Mouse (Mus musculus) hindbrain, postnatal 0 days (tissue): ENCODE measurements around the gene Vps50. TPM values are rescaled to one million over a fixed set of nuclear protein-coding genes. Genes with fewer than 3 reads are reported as not detected.

Experiments used
- ATAC-seq: fragments of 200-750 bp; cut with Nextera tagmentation; 2 replicates; pipeline ENCODE4 v1.8.0; 2017; ENCODE audit warnings: mild to moderate bottlenecking, moderate TSS enrichment, moderate library complexity
- DNase-seq: peaks from one replicate; pipeline ENCODE4 v3.0.0-alpha.2; 2015; ENCODE audit warnings: low spot score
- H3K27ac ChIP-seq: fragments of 300-500 bp; sonication (generic); 2 replicates; pipeline ENCODE4 v1.5.1; 2014; ENCODE audit warnings: mild to moderate bottlenecking
- H3K27me3 ChIP-seq: fragments of 300-500 bp; sonication (generic); 2 replicates; pipeline ENCODE4 v1.6.1; 2014; ENCODE audit warnings: low read length, mixed read lengths; ENCODE audit not compliant: insufficient read depth
- H3K36me3 ChIP-seq: fragments of 300-500 bp; sonication (generic); 2 replicates; pipeline ENCODE4 v1.6.1; 2014; ENCODE audit warnings: low read length, mixed read lengths; ENCODE audit not compliant: insufficient read depth
- H3K4me1 ChIP-seq: fragments of 300-500 bp; sonication (generic); 2 replicates; pipeline ENCODE4 v1.6.1; 2014; ENCODE audit warnings: antibody characterized with exemption, low read length, mixed read lengths; ENCODE audit not compliant: insufficient read depth
- H3K4me2 ChIP-seq: fragments of 300-500 bp; sonication (generic); 2 replicates; pipeline ENCODE4 v1.6.1; 2014; ENCODE audit warnings: low read depth, mild to moderate bottlenecking, low read length, moderate library complexity, mixed read lengths
- H3K4me3 ChIP-seq: fragments of 300-500 bp; sonication (generic); 2 replicates; pipeline ENCODE4 v1.5.1; 2014; ENCODE audit warnings: low read length
- H3K9ac ChIP-seq: fragments of 300-500 bp; sonication (generic); replicated peaks from 2 replicates; pipeline ENCODE4 v1.6.1; 2014; ENCODE audit warnings: mild to moderate bottlenecking, low read length, moderate library complexity, mixed read lengths
- H3K9me3 ChIP-seq: fragments of 300-500 bp; sonication (generic); 2 replicates; pipeline ENCODE4 v1.6.1; 2016; ENCODE audit warnings: low read length, mixed read lengths
- CTCF ChIP-seq: IDR thresholded peaks from 2 replicates; pipeline ENCODE4 v1.5.1; 2016; ENCODE audit warnings: antibody characterized with exemption, control low read depth, low read depth
- WGBS: fragments of 180-500 bp; shearing (Covaris S2); extraction: QIAGEN DNeasy Blood & Tissue Kit; methylation state at CpG from one replicate; pipeline ENCODE4 v1.1.7; 2014; 5-methylcytosine and 5-hydroxymethylcytosine counted together
- polyA plus RNA-seq: library from polyadenylated mRNA; unstranded; fragments of >200 nt; fragmentation: Nextera tagmentation; extraction: Ambion mirVana; gene quantifications from 2 replicates; pipeline ENCODE4 v1.2.1, GENCODE M21; 2015
- total RNA-seq: library from RNA; depleted of rRNA; stranded (reverse); fragments of >200 nt; gene quantifications from 2 replicates; pipeline ENCODE4 v1.2.3, GENCODE M21; 2014; rRNA removed

The Vps50 gene
- 31.7 and 68.1 TPM in 2 replicates for total RNA-seq
- 44.2 and 45.4 TPM in 2 replicates for polyA plus RNA-seq

DNA sequence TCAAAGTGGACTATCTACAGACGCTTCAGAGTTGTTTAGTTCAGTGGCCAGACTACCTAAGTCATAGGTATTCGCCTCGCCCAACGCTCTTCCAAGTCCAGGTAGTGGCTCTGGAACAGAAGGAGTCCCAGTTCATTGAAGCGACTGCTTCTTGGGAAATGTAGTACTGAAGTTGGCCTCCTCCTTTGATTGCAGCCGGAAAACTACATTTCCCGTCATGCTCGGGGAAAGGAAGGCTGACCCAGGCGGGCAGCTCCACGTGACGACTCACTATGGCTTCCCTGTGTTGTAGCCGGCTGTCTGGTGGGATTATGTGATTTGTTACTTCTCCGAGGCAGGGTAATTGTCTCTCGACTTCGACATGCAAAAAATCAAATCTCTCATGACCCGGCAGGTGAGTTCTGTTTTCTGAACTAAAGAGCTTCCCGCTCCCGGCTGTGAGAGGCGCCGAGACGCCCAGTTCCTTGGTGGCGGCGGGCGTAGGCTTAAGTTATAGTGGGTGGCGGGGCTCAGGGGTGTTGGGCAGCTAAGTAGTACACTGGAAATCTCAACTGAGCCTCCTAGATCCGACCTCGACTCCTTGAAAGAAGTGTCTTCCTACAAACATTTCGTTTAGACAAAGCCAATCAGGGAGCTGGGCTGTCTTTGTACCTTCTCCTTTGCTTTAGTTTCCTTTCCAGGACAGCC lies at the start of gene Vps50, which contains the start of gene Hepacam2:
TSS of gene Vps50 (plus strand) at position 221 of the 687 bp plus-strand sequence.
TSS of gene Hepacam2 (minus strand) at position 137 of the 687 bp plus-strand sequence.
- Histone ChIP-seq H3K27ac (no peak within 1 kb of the TSS), H3K4me1 (peaks cover 4% of the 10 kb centered on the region), H3K9me3 (no peaks in the 10 kb centered on the region), H3K9ac (peak within 1 kb of the TSS; percentile 53), H3K4me3 (peak within 1 kb of the TSS; percentile 58), H3K4me2 (peak within 1 kb of the TSS; percentile 97), H3K27me3 (no peaks in the 10 kb centered on the region), H3K36me3 (no peaks in the 10 kb centered on the region)
- ATAC-seq (peak; percentile 99), DNase-seq (peak; percentile 96)
- no peak for TF ChIP-seq CTCF
- WGBS = 2% methylated on average over 28 of the region's 28 CpGs

DNA sequence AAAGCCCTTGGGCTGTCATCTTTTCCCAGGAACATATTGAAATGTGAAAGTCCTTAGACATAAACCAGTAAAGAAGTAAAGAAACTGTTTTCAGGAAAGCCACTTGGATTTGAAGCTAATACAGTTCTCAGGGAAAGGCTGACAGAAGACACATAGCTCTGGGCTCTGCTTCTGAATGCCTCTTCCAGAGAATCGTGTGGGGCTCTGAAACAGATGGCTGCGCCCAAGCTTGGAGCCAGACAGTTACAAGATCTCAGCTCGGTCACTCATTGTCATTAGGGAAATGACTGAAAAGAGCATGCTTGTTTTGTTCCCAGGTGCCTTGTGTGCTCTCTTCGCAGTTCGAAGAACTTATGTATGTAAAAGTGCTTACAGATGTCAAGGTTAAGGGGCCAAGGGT lies 43.8 kb upstream of the Vps50 start:
- H3K4me3 ChIP-seq = no peak overlapping the region
- no peak overlapping the region for H3K27ac ChIP-seq
- no peaks in the 10 kb centered on the region for H3K4me1 ChIP-seq
- WGBS = 49% methylated on average over 5 of the region's 5 CpGs
- no peak for TF ChIP-seq CTCF
- H3K9me3 ChIP-seq = no peaks in the 10 kb centered on the region
- ATAC-seq (no peak), DNase-seq (peak; percentile 9)
- no peak overlapping the region for H3K4me2 ChIP-seq
- H3K27me3 ChIP-seq = no peaks in the 10 kb centered on the region
- no peaks in the 10 kb centered on the region for H3K36me3 ChIP-seq
- H3K9ac ChIP-seq = no peak overlapping the region

DNA sequence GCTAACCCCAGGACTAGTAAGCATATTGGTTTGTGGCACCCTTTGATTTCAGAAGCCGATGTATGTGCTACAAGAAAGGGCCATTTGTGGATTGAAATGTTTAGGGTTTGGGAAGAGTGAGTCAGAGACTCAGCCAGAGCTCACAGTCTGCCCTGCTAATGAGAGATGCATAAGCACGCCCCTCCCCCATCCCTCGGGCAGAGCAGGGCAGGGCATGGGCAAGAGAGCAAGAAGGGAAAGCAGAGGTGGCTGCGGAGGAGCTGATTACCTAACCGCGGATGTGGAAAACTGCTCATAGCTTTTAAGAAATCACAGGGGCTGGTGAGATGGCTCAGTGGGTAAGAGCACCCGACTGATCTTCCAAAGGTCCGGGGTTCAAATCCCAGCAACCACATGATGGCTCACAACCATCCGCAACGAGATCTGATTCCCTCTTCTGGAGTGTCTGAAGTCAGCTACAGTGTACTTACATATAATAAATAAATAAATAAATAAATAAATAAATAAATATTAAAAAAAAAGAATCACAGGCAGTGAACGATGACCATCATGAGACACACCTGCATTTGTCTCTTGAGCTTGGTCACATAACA lies 42.1 kb upstream of the Vps50 start:
- DNase-seq (peak; percentile 16), ATAC-seq (peak; percentile 59; the same call in 1 of the 2 replicates)
- H3K4me3 ChIP-seq = no peak overlapping the region
- H3K27me3 ChIP-seq = no peaks in the 10 kb centered on the region
- no peak overlapping the region for H3K27ac ChIP-seq
- no peaks in the 10 kb centered on the region for H3K9me3 ChIP-seq
- H3K4me2 ChIP-seq = no peak overlapping the region
- 73% methylated on average over 11 of the region's 11 CpGs for WGBS
- H3K4me1 ChIP-seq = no peaks in the 10 kb centered on the region
- H3K36me3 ChIP-seq = no peaks in the 10 kb centered on the region
- H3K9ac ChIP-seq = no peak overlapping the region
- no peak for TF ChIP-seq CTCF

DNA sequence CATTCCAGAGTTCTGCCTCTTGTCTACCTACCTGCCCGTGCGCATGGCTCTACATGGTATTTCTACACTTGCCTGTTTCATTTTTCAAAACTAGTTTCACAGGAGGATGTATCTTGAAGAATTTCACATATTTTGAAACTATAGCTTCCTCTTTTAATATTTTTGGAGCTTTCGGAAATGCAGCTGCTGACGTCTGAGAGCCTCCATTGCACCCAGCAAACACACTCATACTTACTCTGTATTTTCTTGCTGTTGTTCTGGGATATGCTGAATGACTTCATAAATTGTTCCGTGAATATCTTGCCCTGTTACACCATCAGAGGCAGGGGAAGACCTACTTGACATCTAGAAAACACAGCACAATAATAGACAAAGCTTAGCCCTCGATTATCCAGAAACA lies 35.2 kb upstream of the Vps50 start:
- no peak for TF ChIP-seq CTCF
- no peak for DNase-seq
- Histone ChIP-seq H3K9ac (no peak overlapping the region), H3K4me3 (no peak overlapping the region), H3K27ac (no peak overlapping the region), H3K4me2 (no peak overlapping the region), H3K27me3 (no peaks in the 10 kb centered on the region), H3K36me3 (no peaks in the 10 kb centered on the region), H3K9me3 (no peaks in the 10 kb centered on the region), H3K4me1 (no peaks in the 10 kb centered on the region)
- WGBS = 85% methylated on average over 6 of the region's 6 CpGs
- no peak for ATAC-seq

DNA sequence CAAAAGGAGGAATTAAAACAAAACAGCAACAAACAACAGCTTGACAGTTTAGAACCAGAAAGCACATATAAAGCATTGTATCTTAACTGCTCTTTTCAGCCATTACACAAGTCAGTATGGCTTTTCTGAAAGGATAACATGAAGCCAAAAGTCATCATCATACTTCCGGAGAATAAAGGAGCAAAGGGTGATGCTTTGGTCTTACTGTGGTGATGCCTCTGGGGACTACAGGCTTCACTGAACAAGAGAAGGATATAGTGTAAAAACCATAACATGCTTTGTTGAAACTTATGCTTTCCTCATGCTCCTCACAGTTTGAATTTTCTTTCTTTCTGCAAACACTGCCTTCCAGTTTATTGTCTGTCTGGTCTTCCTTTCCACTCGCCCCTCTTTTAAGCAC lies 34.6 kb upstream of the Vps50 start:
- no peaks in the 10 kb centered on the region for H3K27me3 ChIP-seq
- DNase-seq = no peak
- no peak overlapping the region for H3K27ac ChIP-seq
- no peak overlapping the region for H3K4me3 ChIP-seq
- no peak overlapping the region for H3K4me2 ChIP-seq
- WGBS = 86% methylated on average over 2 of the region's 2 CpGs
- ATAC-seq = no peak
- H3K9ac ChIP-seq = no peak overlapping the region
- TF ChIP-seq CTCF = no peak
- no peaks in the 10 kb centered on the region for H3K9me3 ChIP-seq
- H3K4me1 ChIP-seq = no peaks in the 10 kb centered on the region
- no peaks in the 10 kb centered on the region for H3K36me3 ChIP-seq

DNA sequence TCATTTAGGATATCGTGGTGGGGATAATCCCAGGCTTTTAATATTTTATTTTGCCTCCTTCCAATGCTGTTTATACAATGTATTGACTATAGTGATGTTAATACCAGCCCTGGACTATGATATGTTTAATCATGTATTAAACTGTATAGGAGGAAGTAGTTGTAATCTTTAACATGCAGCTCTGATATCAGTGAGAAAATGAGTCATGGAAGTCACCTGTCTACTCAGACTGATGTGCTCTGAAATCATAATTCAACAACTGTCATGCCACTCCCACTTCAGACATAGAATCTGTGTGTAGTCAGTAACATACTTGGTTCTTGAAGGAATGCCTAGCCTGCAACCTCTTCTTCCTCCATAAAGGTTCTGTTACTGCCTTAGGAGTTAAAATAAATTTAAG lies 29.6 kb upstream of the Vps50 start:
- no peak overlapping the region for H3K4me3 ChIP-seq
- no peak overlapping the region for H3K9ac ChIP-seq
- no peaks in the 10 kb centered on the region for H3K4me1 ChIP-seq
- H3K27me3 ChIP-seq = no peaks in the 10 kb centered on the region
- 53% methylated on average over 1 of the region's 1 CpGs for WGBS
- no peaks in the 10 kb centered on the region for H3K9me3 ChIP-seq
- no peaks in the 10 kb centered on the region for H3K36me3 ChIP-seq
- TF ChIP-seq CTCF = no peak
- ATAC-seq (no peak), DNase-seq (no peak)
- H3K4me2 ChIP-seq = no peak overlapping the region
- no peak overlapping the region for H3K27ac ChIP-seq

DNA sequence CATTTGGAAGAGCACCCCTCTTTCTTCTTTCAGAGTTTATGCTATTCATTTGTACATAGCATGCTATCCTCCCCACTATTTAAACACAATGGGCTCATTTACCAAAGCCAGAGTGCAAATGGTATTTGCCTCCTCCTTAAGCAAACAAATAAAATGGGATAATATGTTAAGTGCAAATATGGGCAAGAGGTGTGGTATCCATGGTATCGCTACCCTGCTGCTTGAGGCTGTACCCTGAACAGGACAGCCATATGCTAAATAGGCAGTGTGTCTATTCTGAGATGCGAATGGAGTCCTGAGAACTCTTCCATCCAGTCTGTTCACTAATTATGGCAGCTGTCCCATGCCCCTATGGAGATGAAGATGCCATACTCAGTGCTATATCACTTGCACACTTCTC lies 27.5 kb upstream of the Vps50 start:
- Histone ChIP-seq H3K27me3 (no peaks in the 10 kb centered on the region), H3K4me1 (no peaks in the 10 kb centered on the region), H3K4me3 (no peak overlapping the region), H3K4me2 (no peak overlapping the region), H3K36me3 (no peaks in the 10 kb centered on the region), H3K9ac (no peak overlapping the region), H3K9me3 (no peaks in the 10 kb centered on the region), H3K27ac (no peak overlapping the region)
- WGBS = 66% methylated on average over 2 of the region's 2 CpGs
- no peak for ATAC-seq
- no peak for TF ChIP-seq CTCF
- DNase-seq = no peak
